Mouse (Mus musculus): Measurements from ENCODE around the gene Pde4c.

- TF ChIP-seq POLR2A (IDR thresholded peaks at IDR 0.05; ENCODE audit: extremely low read depth, insufficient read depth, low read length) (no peak), CTCF (IDR thresholded peaks at IDR 0.05; ENCODE audit: low read depth, low read length) (no peak)
Observed at GRCm38 (mm10) chr8:70741661-70742060, 18.1 kb downstream of the Pde4c start.
